Mouse (Mus musculus) stomach, postnatal 0 days (tissue): ENCODE measurements at regions not wholly inside any gene's neighbourhood (a gene's known extent, or its start where the extent isn't known, plus 50 kb on each side); places are given as distances from the start of the nearest gene placed in this dataset.

Experiments
- ATAC-seq: fragments of 200-750 bp; cut with Nextera tagmentation; 2 replicates; pipeline ENCODE4 v1.8.0; 2017; ENCODE audit not compliant: low FRiP score, low TSS enrichment
- DNase-seq: peaks from one replicate; pipeline ENCODE4 v3.0.0-alpha.2; 2016; ENCODE audit warnings: low spot score
- H3K27ac ChIP-seq: fragments of 300-500 bp; sonication (generic); replicated peaks from 2 replicates; pipeline ENCODE4 v1.5.1; 2014; ENCODE audit warnings: mild to moderate bottlenecking, control low read depth
- H3K27me3 ChIP-seq: fragments of 300-500 bp; sonication (generic); 2 replicates; pipeline ENCODE4 v1.6.1; 2014; ENCODE audit warnings: low read length; ENCODE audit not compliant: control insufficient read depth, insufficient read depth
- H3K36me3 ChIP-seq: fragments of 300-500 bp; sonication (generic); 2 replicates; pipeline ENCODE4 v1.6.1; 2014; ENCODE audit warnings: low read length, mixed read lengths; ENCODE audit not compliant: control insufficient read depth, insufficient read depth
- H3K4me1 ChIP-seq: fragments of 300-500 bp; sonication (generic); replicated peaks from 2 replicates; pipeline ENCODE4 v1.6.1; 2014; ENCODE audit warnings: antibody characterized with exemption; ENCODE audit not compliant: control insufficient read depth, insufficient read depth
- H3K4me2 ChIP-seq: fragments of 300-500 bp; sonication (generic); replicated peaks from 2 replicates; pipeline ENCODE4 v1.6.1; 2014; ENCODE audit warnings: low read depth, mild to moderate bottlenecking, control low read depth, moderate library complexity
- H3K4me3 ChIP-seq: fragments of 300-500 bp; sonication (generic); 2 replicates; pipeline ENCODE4 v1.5.1; 2014; ENCODE audit warnings: low read depth, low read length, control low read depth
- H3K9ac ChIP-seq: fragments of 300-500 bp; sonication (generic); 2 replicates; pipeline ENCODE4 v1.6.1; 2014; ENCODE audit warnings: mild to moderate bottlenecking, low read length, control low read depth, mixed read lengths
- H3K9me3 ChIP-seq: fragments of 300-500 bp; sonication (generic); 2 replicates; pipeline ENCODE4 v1.6.1; 2016; ENCODE audit warnings: low read length; ENCODE audit not compliant: control insufficient read depth
- CTCF ChIP-seq: IDR thresholded peaks from 2 replicates; pipeline ENCODE4 v1.5.1; 2016; ENCODE audit warnings: antibody characterized with exemption, low read depth, mild to moderate bottlenecking, moderate library complexity
- EP300 ChIP-seq: optimal IDR thresholded peaks from 2 replicates; pipeline ENCODE3; 2016; ENCODE audit warnings: antibody characterized with exemption
- whole genome bisulfite sequencing: fragments of 180-500 bp; shearing (Covaris S2); extraction: QIAGEN DNeasy Blood & Tissue Kit; methylation state at CpG from one replicate; pipeline ENCODE4 v1.1.7; 2014; 5-methylcytosine and 5-hydroxymethylcytosine counted together

GRCm38 (mm10) chr5:133145996-133146395 is 602.9 kb upstream of the Auts2 start:
- no peaks in the 10 kb centered on the region for H3K36me3 ChIP-seq
- no peak overlapping the region for H3K4me3 ChIP-seq
- TF ChIP-seq EP300 (no peak), CTCF (no peak)
- no peak overlapping the region for H3K27ac ChIP-seq
- no peaks in the 10 kb centered on the region for H3K4me1 ChIP-seq
- H3K9ac ChIP-seq, result no peak overlapping the region
- H3K9me3 ChIP-seq, result no peaks in the 10 kb centered on the region
- no peak for ATAC-seq
- DNase-seq, result no peak
- H3K4me2 ChIP-seq, result no peak overlapping the region
- H3K27me3 ChIP-seq, result no peaks in the 10 kb centered on the region

- Histone ChIP-seq H3K27me3 (no peaks in the 10 kb centered on the region), H3K4me2 (no peak overlapping the region), H3K4me3 (no peak overlapping the region), H3K9me3 (no peaks in the 10 kb centered on the region), H3K27ac (no peak overlapping the region), H3K36me3 (no peaks in the 10 kb centered on the region), H3K9ac (no peak overlapping the region), H3K4me1 (no peaks in the 10 kb centered on the region)
- DNase-seq (no peak), ATAC-seq (no peak)
- no peak for TF ChIP-seq EP300
- TF ChIP-seq CTCF, result no peak
- WGBS, result 100% methylated on average over 1 of the region's 1 CpGs
These were observed 600.5 kb upstream of the Auts2 start for GRCm38 (mm10) chr5:133143679-133144078.

- DNase-seq (no peak), ATAC-seq (no peak)
- H3K4me2 ChIP-seq, result no peak overlapping the region
- WGBS, result 49% methylated on average over 11 of the region's 11 CpGs
- H3K36me3 ChIP-seq, result no peaks in the 10 kb centered on the region
- H3K9ac ChIP-seq, result no peak overlapping the region
- H3K27me3 ChIP-seq, result no peaks in the 10 kb centered on the region
- no peaks in the 10 kb centered on the region for H3K4me1 ChIP-seq
- TF ChIP-seq EP300 (no peak), CTCF (no peak)
- H3K27ac ChIP-seq, result no peak overlapping the region
- H3K4me3 ChIP-seq, result no peak overlapping the region
- H3K9me3 ChIP-seq, result no peaks in the 10 kb centered on the region
These were observed 599.4 kb upstream of the Auts2 start for GRCm38 (mm10) chr5:133142401-133143115.

GRCm38 (mm10) chr5:133131042-133131441 is 587.9 kb upstream of the Auts2 start:
- Histone ChIP-seq H3K9me3 (no peaks in the 10 kb centered on the region), H3K27ac (no peak overlapping the region), H3K4me2 (no peak overlapping the region), H3K4me1 (no peaks in the 10 kb centered on the region), H3K27me3 (no peaks in the 10 kb centered on the region), H3K4me3 (no peak overlapping the region), H3K9ac (no peak overlapping the region), H3K36me3 (no peaks in the 10 kb centered on the region)
- no peak for TF ChIP-seq CTCF
- TF ChIP-seq EP300, result no peak
- ATAC-seq (no peak), DNase-seq (no peak)
- 69% methylated on average over 2 of the region's 2 CpGs for WGBS

GRCm38 (mm10) chr5:133130316-133130715 is 587.2 kb upstream of the Auts2 start:
- 76% methylated on average over 6 of the region's 6 CpGs for WGBS
- no peak for DNase-seq
- H3K27me3 ChIP-seq, result no peaks in the 10 kb centered on the region
- no peaks in the 10 kb centered on the region for H3K36me3 ChIP-seq
- no peak for TF ChIP-seq CTCF
- TF ChIP-seq EP300, result no peak
- ATAC-seq, result no peak
- no peaks in the 10 kb centered on the region for H3K4me1 ChIP-seq
- H3K9ac ChIP-seq, result no peak overlapping the region
- H3K4me3 ChIP-seq, result no peak overlapping the region
- no peak overlapping the region for H3K27ac ChIP-seq
- H3K4me2 ChIP-seq, result no peak overlapping the region
- H3K9me3 ChIP-seq, result no peaks in the 10 kb centered on the region

- no peaks in the 10 kb centered on the region for H3K4me1 ChIP-seq
- no peak overlapping the region for H3K4me3 ChIP-seq
- DNase-seq, result no peak
- H3K9me3 ChIP-seq, result no peaks in the 10 kb centered on the region
- no peak overlapping the region for H3K4me2 ChIP-seq
- no peak for TF ChIP-seq EP300
- TF ChIP-seq CTCF, result no peak
- ATAC-seq, result no peak
- no peak overlapping the region for H3K27ac ChIP-seq
- WGBS, result 85% methylated on average over 2 of the region's 2 CpGs
- no peaks in the 10 kb centered on the region for H3K36me3 ChIP-seq
- H3K9ac ChIP-seq, result no peak overlapping the region
- H3K27me3 ChIP-seq, result no peaks in the 10 kb centered on the region
These were observed 581.1 kb upstream of the Auts2 start for GRCm38 (mm10) chr5:133124223-133124622.
